Mouse (Mus musculus) cerebellum, adult 11 months (tissue): ENCODE results near the gene Ovca2.
"Not testable (repeated sequence)": the region's sequence is repeated elsewhere in the genome, so short reads cannot be mapped to it uniquely, and the experiment has no call there.

Experiments used
- DNase-seq: peaks from one replicate; pipeline ENCODE4 v3.0.0; 2022

The Ovca2 gene

GRCm38 (mm10) chr11:75194850-75195461 is 16.3 kb upstream of the Ovca2 start:
- peak; percentile 75 for DNase-seq

- no peak for DNase-seq
Measured at GRCm38 (mm10) chr11:75194121-75194849, 15.7 kb upstream of the Ovca2 start.

- peak; percentile 80 for DNase-seq
Measured at GRCm38 (mm10) chr11:75193256-75194071, 14.8 kb upstream of the Ovca2 start, which contains the start of gene Rtn4rl1. Gene Rtn4rl1 (plus strand): TSS chr11:75193783.

GRCm38 (mm10) chr11:75192336-75193214 is 13.9 kb upstream of the Ovca2 start:
- DNase-seq, result peak; percentile 85

GRCm38 (mm10) chr11:75191841-75192240 is 13.2 kb upstream of the Ovca2 start:
- DNase-seq, result no peak

- no peak for DNase-seq
Measured at GRCm38 (mm10) chr11:75190905-75191441, 12.3 kb upstream of the Ovca2 start, which contains the start of gene Dph1. Gene Dph1 (minus strand): TSS chr11:75191241.

- peak; percentile 74 for DNase-seq
Measured at GRCm38 (mm10) chr11:75190371-75190724, 11.7 kb upstream of the Ovca2 start.

- DNase-seq, result no peak
Measured at GRCm38 (mm10) chr11:75189713-75190370, 11.2 kb upstream of the Ovca2 start.

- DNase-seq, result no peak
Measured at GRCm38 (mm10) chr11:75184986-75185385, 6.4 kb upstream of the Ovca2 start.

GRCm38 (mm10) chr11:75184573-75184972 is 5.9 kb upstream of the Ovca2 start:
- no peak for DNase-seq

- DNase-seq, result no peak
Measured at GRCm38 (mm10) chr11:75183917-75184570, 5.4 kb upstream of the Ovca2 start.

- peak; percentile 23 for DNase-seq
Measured at GRCm38 (mm10) chr11:75178011-75178410, 624 bp downstream of the Ovca2 start.

GRCm38 (mm10) chr11:75174574-75174973 is 4.1 kb downstream of the Ovca2 start:
- DNase-seq, result not testable (repeated sequence)

- no peak for DNase-seq
Measured at GRCm38 (mm10) chr11:75173799-75174165, 4.9 kb downstream of the Ovca2 start.

- peak; percentile 87 for DNase-seq
Measured at GRCm38 (mm10) chr11:75173095-75173798, 5.4 kb downstream of the Ovca2 start.

GRCm38 (mm10) chr11:75172151-75173094 is 6.2 kb downstream of the Ovca2 start:
- DNase-seq, result peak; percentile 43

- peak; percentile 38 for DNase-seq
Measured at GRCm38 (mm10) chr11:75171186-75171865, 7.3 kb downstream of the Ovca2 start.

- DNase-seq, result peak; percentile 93
Measured at GRCm38 (mm10) chr11:75170136-75170751, 8.4 kb downstream of the Ovca2 start.
